Mouse (Mus musculus) CH12.LX (cell line): ENCODE measurements around the gene Gm11020. TPM values are rescaled to one million over a fixed set of nuclear protein-coding genes. Genes with fewer than 3 reads are reported as not detected.

Experiments used
- DNase-seq: peaks from one replicate; pipeline ENCODE4 v3.0.0-alpha.2; 2013; ENCODE audit errors: extremely low read depth
- H3K27ac ChIP-seq: 2 replicates; pipeline ENCODE4 v1.5.1; 2012; ENCODE audit warnings: low read depth, mild to moderate bottlenecking, control low read depth, moderate library complexity; ENCODE audit not compliant: insufficient read depth
- H3K27me3 ChIP-seq: replicated peaks from 2 replicates; pipeline ENCODE3; 2012; ENCODE audit warnings: inconsistent platforms
- H3K36me3 ChIP-seq, 2 experiments: replicated peaks in 1 of 2; 2 replicates each; pipeline versions ENCODE3 to v1.6.1; 2012; ENCODE audit warnings: inconsistent platforms in 1 of 2, low read length in 1 of 2, mild to moderate bottlenecking in 1 of 2, mixed read lengths in 1 of 2, moderate library complexity in 1 of 2; ENCODE audit not compliant: control insufficient read depth in 1 of 2, insufficient read depth in 1 of 2
- H3K4me1 ChIP-seq, 2 experiments: 2 replicates each; pipeline ENCODE4 v1.6.1; 2012; ENCODE audit warnings: inconsistent platforms in 1 of 2, moderate library complexity in 1 of 2; ENCODE audit not compliant: insufficient read depth in 2 of 2, control insufficient read depth in 1 of 2
- H3K4me2 ChIP-seq: 2 replicates; pipeline ENCODE4 v1.6.1; 2012; ENCODE audit warnings: low read depth, mild to moderate bottlenecking, control low read depth; ENCODE audit not compliant: poor library complexity, insufficient read depth, severe bottlenecking
- H3K4me3 ChIP-seq, 3 experiments: fragments of 150-350 bp in 1 of 3; sonication (generic) in 1 of 3; replicated peaks in 1 of 3; 2 replicates each; pipeline versions ENCODE3 to v1.5.1; 2011 to 2012; ENCODE audit warnings: low read depth in 2 of 3, low read length in 2 of 3, mild to moderate bottlenecking in 2 of 3, moderate library complexity in 2 of 3, control low read depth in 1 of 3, improper control_type of control experiment in 1 of 3, inconsistent platforms in 1 of 3, mixed read lengths in 1 of 3; ENCODE audit not compliant: poor library complexity in 1 of 3
- H3K79me2 ChIP-seq: replicated peaks from 2 replicates; pipeline ENCODE4 v1.6.1; 2012; ENCODE audit warnings: mild to moderate bottlenecking, moderate library complexity; ENCODE audit not compliant: control insufficient read depth, poor library complexity, insufficient read depth, severe bottlenecking; ENCODE audit errors: extremely low read depth
- H3K9ac ChIP-seq: 2 replicates; pipeline ENCODE4 v1.6.1; 2012; ENCODE audit warnings: low read depth, mild to moderate bottlenecking, control low read depth, moderate library complexity; ENCODE audit not compliant: insufficient read depth
- H3K9me3 ChIP-seq: replicated peaks from 2 replicates; pipeline ENCODE3; 2012; ENCODE audit warnings: low read length, inconsistent platforms, mixed read lengths
- BHLHE40 ChIP-seq: IDR thresholded peaks from 2 replicates; pipeline ENCODE4 v1.6.1; 2011; ENCODE audit warnings: mild to moderate bottlenecking, low read depth, low read length, improper control_type of control experiment
- CHD2 ChIP-seq: IDR thresholded peaks from 2 replicates; pipeline ENCODE4 v1.6.1; 2011; ENCODE audit warnings: low read length, improper control_type of control experiment
- CTCF ChIP-seq, 2 experiments: IDR thresholded peaks in 1 of 2; conservative IDR thresholded peaks in 1 of 2; 2 replicates each; pipeline ENCODE4 v1.5.1; 2011 to 2012; ENCODE audit warnings: low read depth in 2 of 2, low read length in 2 of 2, improper control_type of control experiment in 1 of 2, inconsistent platforms in 1 of 2, mild to moderate bottlenecking in 1 of 2, moderate library complexity in 1 of 2
- ELF1 ChIP-seq: IDR thresholded peaks from 2 replicates; pipeline ENCODE4 v1.6.1; 2014; ENCODE audit warnings: low read depth, mild to moderate bottlenecking, inconsistent platforms, low read length, improper control_type of control experiment
- ETS1 ChIP-seq: conservative IDR thresholded peaks from 2 replicates; pipeline ENCODE4 v1.6.1; 2012; ENCODE audit warnings: low read depth, mild to moderate bottlenecking, inconsistent platforms, low read length, improper control_type of control experiment, moderate library complexity
- HCFC1 ChIP-seq: IDR thresholded peaks from 2 replicates; pipeline ENCODE4 v1.6.1; 2012; ENCODE audit warnings: low read depth, mild to moderate bottlenecking, inconsistent platforms, low read length, improper control_type of control experiment
- JUND ChIP-seq: conservative IDR thresholded peaks from 2 replicates; pipeline ENCODE4 v1.6.1; 2011; ENCODE audit warnings: low read depth, low read length, improper control_type of control experiment
- KAT2A ChIP-seq: IDR thresholded peaks from 2 replicates; pipeline ENCODE4 v1.6.1; 2012; ENCODE audit warnings: low read length, improper control_type of control experiment, inconsistent platforms; ENCODE audit not compliant: insufficient replicate concordance
- MAFK ChIP-seq: IDR thresholded peaks from 2 replicates; pipeline ENCODE4 v1.6.1; 2011; ENCODE audit warnings: low read length, improper control_type of control experiment; ENCODE audit not compliant: insufficient replicate concordance
- MAZ ChIP-seq: IDR thresholded peaks from 2 replicates; pipeline ENCODE4 v1.6.1; 2012; ENCODE audit warnings: low read depth, mild to moderate bottlenecking, inconsistent platforms, low read length, improper control_type of control experiment, moderate library complexity
- MEF2A ChIP-seq: IDR thresholded peaks from 2 replicates; pipeline ENCODE4 v1.6.1; 2014; ENCODE audit warnings: low read depth, mild to moderate bottlenecking, inconsistent platforms, low read length, improper control_type of control experiment, borderline replicate concordance
- MXI1 ChIP-seq: IDR thresholded peaks from 2 replicates; pipeline ENCODE4 v1.6.1; 2011; ENCODE audit warnings: mild to moderate bottlenecking, low read depth, low read length, improper control_type of control experiment
- MYC ChIP-seq: IDR thresholded peaks from 2 replicates; pipeline ENCODE4 v1.6.1; 2011; ENCODE audit warnings: low read depth, mild to moderate bottlenecking, improper control_type of control experiment, low read length
- NRF1 ChIP-seq: IDR thresholded peaks from 2 replicates; pipeline ENCODE4 v1.6.1; 2014; ENCODE audit warnings: low read depth, mild to moderate bottlenecking, inconsistent platforms, low read length, improper control_type of control experiment, moderate library complexity
- RAD21 ChIP-seq: IDR thresholded peaks from 2 replicates; pipeline ENCODE4 v1.6.1; 2011; ENCODE audit warnings: low read depth, mild to moderate bottlenecking, low read length, improper control_type of control experiment, moderate library complexity
- TCF12 ChIP-seq: IDR thresholded peaks from 2 replicates; pipeline ENCODE4 v1.6.1; 2014; ENCODE audit warnings: low read depth, mild to moderate bottlenecking, inconsistent platforms, low read length, improper control_type of control experiment
- UBTF ChIP-seq: IDR thresholded peaks from 2 replicates; pipeline ENCODE4 v1.6.1; 2012; ENCODE audit warnings: low read depth, mild to moderate bottlenecking, inconsistent platforms, low read length, improper control_type of control experiment, moderate library complexity
- ZC3H11A ChIP-seq: IDR thresholded peaks from 2 replicates; pipeline ENCODE4 v1.6.1; 2012; ENCODE audit warnings: low read depth, mild to moderate bottlenecking, inconsistent platforms, low read length, improper control_type of control experiment
- ZKSCAN1 ChIP-seq: IDR thresholded peaks from 2 replicates; pipeline ENCODE4 v1.6.1; 2012; ENCODE audit warnings: low read depth, inconsistent platforms, low read length, improper control_type of control experiment, borderline replicate concordance
- ZMIZ1 ChIP-seq: IDR thresholded peaks from 2 replicates; pipeline ENCODE4 v1.6.1; 2012; ENCODE audit warnings: low read depth, mild to moderate bottlenecking, inconsistent platforms, low read length, improper control_type of control experiment
- ZNF384 ChIP-seq: IDR thresholded peaks from 2 replicates; pipeline ENCODE4 v1.6.1; 2012; ENCODE audit warnings: low read depth, low read length, improper control_type of control experiment, inconsistent platforms
- dilution Hi-C: fragments of 300-500 bp; cut with MboI; formaldehyde crosslinking; loops from 2 replicates; pipeline ENCODE4 v1.14.3; 2020; ENCODE audit warnings: low sequenced_read_pairs; ENCODE audit not compliant: extremely low pct_unique_long_range_greater_than_20kb, extremely low pct_ligation_motif_present
- in situ Hi-C: fragments of 300-500 bp; cut with MboI; formaldehyde crosslinking; loops from 3 replicates; pipeline ENCODE4 v1.14.3; 2019; ENCODE audit warnings: low sequenced_read_pairs, low pct_ligation_motif_present, low pct_unique_long_range_greater_than_20kb, mixed read lengths
- polyA plus RNA-seq: library from polyadenylated mRNA; unstranded; fragments of >175 nt; gene quantifications from 2 replicates; pipeline ENCODE4 v1.2.1, GENCODE M21; 2012; ENCODE audit warnings: low read depth; ENCODE audit not compliant: insufficient read length
- total RNA-seq, 2 experiments: library from RNA; depleted of rRNA; stranded (reverse); fragments of 300-350 nt in 1 of 2; fragments of >200 nt in 1 of 2; gene quantifications; 2 replicates each; pipeline ENCODE4 v1.2.3; 2012 to 2014

Gene Gm11020
- total and polyA plus RNA-seq, 3 experiments = not detected

DNA sequence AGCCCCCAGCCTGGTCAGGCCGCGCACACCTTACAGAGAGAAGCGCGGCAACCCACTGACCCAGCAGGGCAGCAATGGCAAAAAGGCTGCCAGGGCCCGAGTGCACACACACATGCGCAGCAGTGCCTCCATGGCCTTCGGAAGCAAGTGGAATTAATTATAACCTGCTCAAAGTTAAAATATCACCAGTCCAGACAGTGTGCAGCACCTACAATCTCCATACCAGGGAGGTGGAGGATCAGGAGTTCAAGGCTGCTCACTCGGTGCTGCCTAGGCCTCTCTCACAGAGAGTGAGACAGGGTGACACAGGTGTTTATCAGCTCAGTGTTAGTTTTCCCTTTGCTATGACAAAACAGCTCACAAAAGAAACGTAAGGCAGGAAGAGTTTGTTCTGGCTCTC is 44.3 kb downstream of the Gm11020 start:
- Histone ChIP-seq H3K9ac (no peak overlapping the region), H3K4me3 (no peak overlapping the region), H3K9me3 (no peaks in the 10 kb centered on the region), H3K27me3 (no peaks in the 10 kb centered on the region), H3K4me2 (no peak overlapping the region), H3K79me2 (no peaks in the 10 kb centered on the region), H3K27ac (no peak overlapping the region), H3K4me1 (peaks cover 0 to 5% of the 10 kb centered on the region in 2 experiments; a peak in 2 of 4 replicates), H3K36me3 (peaks cover 0 to 7% of the 10 kb centered on the region in 2 experiments)
- dilution Hi-C loops (no loop called here), in situ Hi-C loops (loop anchor here (25.0 kb wide), 1 partner anchor 172 kb away; the partner anchor contains the start of genes Car7 and Nae1)
- no peak for TF ChIP-seq UBTF
- no peak for TF ChIP-seq CTCF (conservative IDR thresholded peaks at IDR 0.05 in 1 of 2, IDR thresholded peaks at IDR 0.05 in 1 of 2; ENCODE audit: low read depth in 2 of 2, low read length in 2 of 2)
- no peak for TF ChIP-seq MAZ
- TF ChIP-seq ZC3H11A = no peak
- TF ChIP-seq RAD21 = no peak
- no peak for TF ChIP-seq TCF12
- no peak for TF ChIP-seq MXI1
- no peak for TF ChIP-seq ZMIZ1
- no peak for TF ChIP-seq MAFK
- no peak for TF ChIP-seq ELF1
- no peak for TF ChIP-seq BHLHE40
- no peak for TF ChIP-seq KAT2A
- no peak for TF ChIP-seq MYC
- no peak for TF ChIP-seq NRF1
- no peak for TF ChIP-seq JUND
- DNase-seq = no peak

DNA sequence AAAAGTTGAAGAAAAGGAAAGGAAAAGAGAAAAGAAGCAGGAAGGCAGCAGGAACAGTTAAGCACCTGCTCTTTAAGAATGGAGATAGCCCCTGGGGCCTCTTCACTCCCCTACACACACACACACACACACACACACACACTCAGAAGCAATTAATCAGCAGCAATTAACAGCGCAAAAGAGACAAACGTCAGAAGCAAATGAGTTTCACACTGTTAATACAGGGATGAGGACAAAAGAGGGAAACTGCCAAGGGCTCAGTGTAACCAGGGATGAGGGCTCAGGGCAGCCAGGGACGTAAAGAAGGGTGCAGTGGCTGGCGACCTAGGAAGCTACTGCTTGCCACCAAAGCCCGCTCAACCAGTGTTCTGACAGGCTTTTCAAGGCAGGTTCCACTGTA is 46.0 kb downstream of the Gm11020 start:
- Histone ChIP-seq H3K27me3 (no peaks in the 10 kb centered on the region), H3K4me3 (no peak overlapping the region), H3K27ac (no peak overlapping the region), H3K9ac (no peak overlapping the region), H3K4me2 (no peak overlapping the region), H3K4me1 (peaks cover 8 to 15% of the 10 kb centered on the region in 2 experiments), H3K36me3 (peaks cover 0 to 6% of the 10 kb centered on the region in 2 experiments), H3K79me2 (no peaks in the 10 kb centered on the region), H3K9me3 (no peaks in the 10 kb centered on the region)
- TF ChIP-seq ZC3H11A = no peak
- no peak for TF ChIP-seq CHD2
- TF ChIP-seq MXI1 = no peak
- no peak for TF ChIP-seq ZKSCAN1
- TF ChIP-seq RAD21 = no peak
- no peak for TF ChIP-seq ETS1
- TF ChIP-seq MAFK = no peak
- no peak for TF ChIP-seq MEF2A
- TF ChIP-seq HCFC1 = no peak
- no peak for TF ChIP-seq NRF1
- TF ChIP-seq ZNF384 = no peak
- no peak for TF ChIP-seq ELF1
- in situ Hi-C loops (loop anchor here (25.0 kb wide), 1 partner anchor 170 kb away; the partner anchor contains the start of genes Car7 and Nae1), dilution Hi-C loops (no loop called here)
- DNase-seq = no peak
